Mouse (Mus musculus) limb, embryonic 14.5 days (tissue): ENCODE data around the gene Phldb3. TPM values are rescaled to one million over a fixed set of nuclear protein-coding genes. Genes with fewer than 3 reads are reported as not detected.

Experiments used
- ATAC-seq: fragments of 200-750 bp; cut with Nextera tagmentation; 2 replicates; pipeline ENCODE4 v1.8.0; 2017; ENCODE audit warnings: low read depth, moderate number of reproducible peaks, moderate TSS enrichment; ENCODE audit not compliant: low FRiP score
- DNase-seq: peaks from one replicate; pipeline ENCODE4 v3.0.0-alpha.2; 2015; ENCODE audit warnings: low spot score
- H3K27ac ChIP-seq: fragments of 300-500 bp; sonication (generic); replicated peaks from 2 replicates; pipeline ENCODE4 v1.5.1; 2014; ENCODE audit warnings: low read depth, mild to moderate bottlenecking, low read length, moderate library complexity, mixed read lengths
- H3K27me3 ChIP-seq: fragments of 300-500 bp; sonication (generic); 2 replicates; pipeline ENCODE4 v1.6.1; 2014; ENCODE audit warnings: low read length, mixed read lengths; ENCODE audit not compliant: control insufficient read depth, insufficient read depth
- H3K36me3 ChIP-seq: fragments of 300-500 bp; sonication (generic); 2 replicates; pipeline ENCODE4 v1.6.1; 2014; ENCODE audit warnings: mild to moderate bottlenecking, low read length, moderate library complexity, mixed read lengths; ENCODE audit not compliant: control insufficient read depth, insufficient read depth
- H3K4me1 ChIP-seq: fragments of 300-500 bp; sonication (generic); 2 replicates; pipeline ENCODE4 v1.6.1; 2014; ENCODE audit warnings: antibody characterized with exemption, low read length, mixed read lengths; ENCODE audit not compliant: control insufficient read depth, insufficient read depth
- H3K4me2 ChIP-seq: fragments of 300-500 bp; sonication (generic); replicated peaks from 2 replicates; pipeline ENCODE4 v1.6.1; 2014; ENCODE audit warnings: low read depth, mild to moderate bottlenecking, low read length, moderate library complexity; ENCODE audit not compliant: severe bottlenecking
- H3K4me3 ChIP-seq: fragments of 300-500 bp; sonication (generic); replicated peaks from 2 replicates; pipeline ENCODE4 v1.5.1; 2014; ENCODE audit warnings: low read length
- H3K9ac ChIP-seq: fragments of 300-500 bp; sonication (generic); 2 replicates; pipeline ENCODE4 v1.6.1; 2014; ENCODE audit warnings: mild to moderate bottlenecking, low read depth, low read length, moderate library complexity; ENCODE audit not compliant: severe bottlenecking
- H3K9me3 ChIP-seq: fragments of 300-500 bp; sonication (generic); 2 replicates; pipeline ENCODE4 v1.6.1; 2016; ENCODE audit warnings: low read length; ENCODE audit not compliant: control insufficient read depth
- POLR2A ChIP-seq: fragments of 200-500 bp; IDR thresholded peaks from 2 replicates; pipeline ENCODE4 v1.8.0; 2012; ENCODE audit warnings: inconsistent platforms, mild to moderate bottlenecking, moderate library complexity, borderline replicate concordance; ENCODE audit not compliant: insufficient read depth, insufficient read length; ENCODE audit errors: extremely low read depth
- WGBS: fragments of 180-500 bp; shearing (Covaris S2); extraction: QIAGEN DNeasy Blood & Tissue Kit; methylation state at CpG from one replicate; pipeline ENCODE4 v1.1.7; 2014; 5-methylcytosine and 5-hydroxymethylcytosine counted together
- polyA plus RNA-seq, 2 experiments: library from polyadenylated mRNA; depleted of rRNA in 1 of 2; stranded (reverse) in 1 of 2; unstranded in 1 of 2; fragments of >200 nt; fragmentation: Nextera tagmentation in 1 of 2; extraction: Ambion mirVana in 1 of 2; gene quantifications; 2 replicates each; pipeline versions ENCODE4 v1.2.1 to v1.2.3; 2012 to 2014

The Phldb3 gene
- polyA plus RNA-seq, 2 experiments, result 1.2 to 5.5 TPM

- no peak for ATAC-seq
- Histone ChIP-seq H3K9me3 (no peaks in the 10 kb centered on the region; the same call in 1 of the 2 replicates), H3K4me2 (no peak overlapping the region), H3K36me3 (no peaks in the 10 kb centered on the region), H3K9ac (no peak overlapping the region), H3K4me3 (no peak overlapping the region), H3K27ac (no peak overlapping the region), H3K27me3 (no peaks in the 10 kb centered on the region), H3K4me1 (no peaks in the 10 kb centered on the region)
- TF ChIP-seq POLR2A, result no peak
- no peak for DNase-seq
- 63% methylated on average over 17 of the region's 17 CpGs for WGBS
Measured at GRCm38 (mm10) chr7:24661118-24661904, 50.7 kb downstream of the Phldb3 start.

- 17% methylated on average over 8 of the region's 8 CpGs for WGBS
- ATAC-seq, result no peak
Measured at GRCm38 (mm10) chr7:24662575-24662974, 52.0 kb downstream of the Phldb3 start.

DNA sequence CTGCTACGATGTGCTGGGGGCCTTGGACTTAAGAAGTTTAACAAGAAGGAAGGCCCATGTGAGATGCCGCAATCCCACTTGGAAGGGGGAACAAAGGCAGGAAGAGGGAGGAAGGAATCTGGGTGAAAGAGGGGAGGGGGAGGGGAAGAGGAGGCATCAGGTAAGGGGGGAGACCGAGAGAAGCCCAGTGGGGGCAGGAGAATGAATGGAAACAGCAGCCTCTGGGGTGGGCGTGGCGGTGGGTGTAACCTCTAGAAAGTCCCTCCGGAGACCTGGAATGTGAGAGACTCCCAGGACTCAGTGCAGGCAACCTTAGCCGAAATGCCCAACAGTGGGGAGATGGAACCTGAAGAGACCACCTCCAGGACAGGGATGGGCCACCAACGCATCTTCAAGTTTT, 53.7 kb downstream of the Phldb3 start:
- DNase-seq (no peak), ATAC-seq (no peak)
- no peaks in the 10 kb centered on the region for H3K36me3 ChIP-seq
- H3K9me3 ChIP-seq, result no peaks in the 10 kb centered on the region
- no peaks in the 10 kb centered on the region for H3K4me1 ChIP-seq
- H3K4me3 ChIP-seq, result no peak overlapping the region
- 40% methylated on average over 8 of the region's 8 CpGs for WGBS
- no peak overlapping the region for H3K4me2 ChIP-seq
- H3K9ac ChIP-seq, result no peak overlapping the region
- TF ChIP-seq POLR2A, result no peak
- no peak overlapping the region for H3K27ac ChIP-seq
- H3K27me3 ChIP-seq, result no peaks in the 10 kb centered on the region

More at GRCm38 (mm10) chr7:24662575-24662974, 52.0 kb downstream of the Phldb3 start:
- H3K9me3 ChIP-seq, result no peaks in the 10 kb centered on the region; the same call in 1 of the 2 replicates
- H3K4me2 ChIP-seq, result no peak overlapping the region
- H3K36me3 ChIP-seq, result no peaks in the 10 kb centered on the region
- H3K4me3 ChIP-seq, result no peak overlapping the region
- TF ChIP-seq POLR2A, result no peak
- DNase-seq, result peak; percentile 88
- H3K4me1 ChIP-seq, result no peaks in the 10 kb centered on the region
- H3K27ac ChIP-seq, result no peak overlapping the region
- H3K27me3 ChIP-seq, result no peaks in the 10 kb centered on the region
- no peak overlapping the region for H3K9ac ChIP-seq

DNA sequence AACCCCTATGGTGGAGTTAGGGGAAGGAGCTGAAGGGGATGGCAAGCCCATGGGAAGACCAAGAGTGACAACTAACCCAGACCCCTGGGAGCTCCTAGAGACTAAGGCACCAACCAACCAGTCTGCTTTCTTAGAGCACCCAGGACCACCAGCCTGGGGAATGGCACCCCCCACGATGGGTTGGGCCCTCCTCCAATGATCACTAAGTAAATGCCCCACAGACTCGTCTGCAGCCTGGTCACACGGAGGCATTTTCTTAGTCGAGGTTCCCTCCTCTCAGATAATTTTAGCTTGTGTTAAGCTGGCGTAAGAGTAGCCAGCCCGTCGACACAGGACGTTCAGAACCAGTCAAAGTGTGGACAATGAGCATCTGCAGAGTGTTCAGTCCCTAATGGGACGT, 54.4 kb downstream of the Phldb3 start:
- no peaks in the 10 kb centered on the region for H3K36me3 ChIP-seq
- TF ChIP-seq POLR2A, result no peak
- no peak for ATAC-seq
- no peak overlapping the region for H3K27ac ChIP-seq
- no peaks in the 10 kb centered on the region for H3K27me3 ChIP-seq
- H3K9ac ChIP-seq, result no peak overlapping the region
- H3K4me1 ChIP-seq, result no peaks in the 10 kb centered on the region
- no peak overlapping the region for H3K4me3 ChIP-seq
- H3K9me3 ChIP-seq, result no peaks in the 10 kb centered on the region
- no peak for DNase-seq
- H3K4me2 ChIP-seq, result no peak overlapping the region
- 83% methylated on average over 9 of the region's 9 CpGs for WGBS

- no peak overlapping the region for H3K4me2 ChIP-seq
- no peak overlapping the region for H3K27ac ChIP-seq
- no peaks in the 10 kb centered on the region for H3K36me3 ChIP-seq
- WGBS, result 92% methylated on average over 23 of the region's 23 CpGs
- H3K9ac ChIP-seq, result no peak overlapping the region
- no peaks in the 10 kb centered on the region for H3K4me1 ChIP-seq
- H3K4me3 ChIP-seq, result no peak overlapping the region
- ATAC-seq (no peak), DNase-seq (no peak)
- H3K27me3 ChIP-seq, result no peaks in the 10 kb centered on the region
- H3K9me3 ChIP-seq, result no peaks in the 10 kb centered on the region
- no peak for TF ChIP-seq POLR2A
Measured at GRCm38 (mm10) chr7:24671944-24672439, 61.4 kb downstream of the Phldb3 start.
